Mouse (Mus musculus) heart, embryonic 11.5 days (tissue): ENCODE results near the gene Cadm3. TPM values are rescaled to one million over a fixed set of nuclear protein-coding genes. Genes with fewer than 3 reads are reported as not detected.

Source experiments
- ATAC-seq: fragments of 200-750 bp; cut with Nextera tagmentation; replicated peaks from 2 replicates; pipeline ENCODE4 v1.8.0; 2017; ENCODE audit warnings: moderate library complexity; ENCODE audit not compliant: insufficient number of reproducible peaks, low FRiP score, low TSS enrichment
- H3K27ac ChIP-seq: fragments of 300-500 bp; sonication (generic); 2 replicates; pipeline ENCODE4 v1.5.1; 2014; ENCODE audit warnings: mild to moderate bottlenecking, low read depth, low read length
- H3K27me3 ChIP-seq: fragments of 300-500 bp; sonication (generic); 2 replicates; pipeline ENCODE4 v1.6.1; 2014; ENCODE audit warnings: mild to moderate bottlenecking, low read length, mixed read lengths; ENCODE audit not compliant: control insufficient read depth, insufficient read depth
- H3K36me3 ChIP-seq: fragments of 300-500 bp; sonication (generic); 2 replicates; pipeline ENCODE4 v1.6.1; 2014; ENCODE audit warnings: mild to moderate bottlenecking, low read length, moderate library complexity, mixed read lengths; ENCODE audit not compliant: control insufficient read depth, insufficient read depth
- H3K4me1 ChIP-seq: fragments of 300-500 bp; sonication (generic); 2 replicates; pipeline ENCODE4 v1.6.1; 2014; ENCODE audit warnings: low read length; ENCODE audit not compliant: control insufficient read depth, insufficient read depth
- H3K4me2 ChIP-seq: fragments of 300-500 bp; sonication (generic); 2 replicates; pipeline ENCODE4 v1.6.1; 2014; ENCODE audit warnings: mild to moderate bottlenecking, moderate library complexity
- H3K4me3 ChIP-seq: fragments of 300-500 bp; sonication (generic); 2 replicates; pipeline ENCODE4 v1.5.1; 2014; ENCODE audit warnings: low read depth, low read length
- H3K9ac ChIP-seq: fragments of 300-500 bp; sonication (generic); 2 replicates; pipeline ENCODE4 v1.6.1; 2014; ENCODE audit warnings: mild to moderate bottlenecking, low read depth, low read length, moderate library complexity
- H3K9me3 ChIP-seq: fragments of 300-500 bp; sonication (generic); replicated peaks from 2 replicates; pipeline ENCODE4 v1.6.1; 2016; ENCODE audit warnings: low read length; ENCODE audit not compliant: control insufficient read depth
- WGBS: fragments of 180-500 bp; shearing (Covaris S2); extraction: QIAGEN DNeasy Blood & Tissue Kit; methylation state at CpG from one replicate; pipeline ENCODE4 v1.1.7; 2014; ENCODE audit not compliant: insufficient replicate concordance; 5-methylcytosine and 5-hydroxymethylcytosine counted together
- polyA plus RNA-seq: library from polyadenylated mRNA; unstranded; fragments of >200 nt; fragmentation: Nextera tagmentation; extraction: Ambion mirVana; gene quantifications from 2 replicates; pipeline ENCODE4 v1.2.1, GENCODE M21; 2014

Cadm3 gene
- polyA plus RNA-seq, 1 experiment from 2014 or later: 1.3 TPM

DNA sequence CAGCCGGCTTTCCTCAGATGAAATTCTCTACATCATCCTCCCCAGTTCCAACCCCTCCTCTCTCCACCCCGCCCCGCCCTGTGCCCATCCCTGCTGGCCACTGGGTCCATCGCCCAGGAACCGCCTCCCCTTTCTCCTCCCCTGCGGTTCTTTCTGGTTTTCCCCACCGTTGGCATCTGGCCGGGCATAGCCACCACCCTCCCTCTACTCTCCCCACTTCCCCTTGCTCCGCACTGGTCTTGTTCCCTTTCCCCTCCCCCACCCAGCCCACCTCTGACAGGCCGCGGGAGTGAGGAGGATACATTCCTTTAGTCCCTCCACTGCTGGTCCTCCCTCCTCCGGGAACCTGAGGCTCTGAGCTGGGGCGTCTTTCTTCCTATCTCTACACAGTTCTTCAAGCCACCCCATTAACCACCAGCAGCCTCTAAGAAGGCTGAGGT lies 1.5 kb downstream of the Cadm3 start:
- H3K4me3 ChIP-seq: peak overlapping the region; percentile 63; the same call in 1 of the 2 replicates
- peak overlapping the region; percentile 97 for H3K4me2 ChIP-seq
- H3K9ac ChIP-seq: no peak overlapping the region
- H3K27me3 ChIP-seq: peaks cover 48% of the 10 kb centered on the region
- no peaks in the 10 kb centered on the region for H3K9me3 ChIP-seq
- ATAC-seq: peak; percentile 25; the same call in 1 of the 2 replicates
- peaks cover 12% of the 10 kb centered on the region for H3K4me1 ChIP-seq
- 1% methylated on average over 12 of the region's 13 CpGs for WGBS
- H3K36me3 ChIP-seq: no peaks in the 10 kb centered on the region
- H3K27ac ChIP-seq: no peak overlapping the region

DNA sequence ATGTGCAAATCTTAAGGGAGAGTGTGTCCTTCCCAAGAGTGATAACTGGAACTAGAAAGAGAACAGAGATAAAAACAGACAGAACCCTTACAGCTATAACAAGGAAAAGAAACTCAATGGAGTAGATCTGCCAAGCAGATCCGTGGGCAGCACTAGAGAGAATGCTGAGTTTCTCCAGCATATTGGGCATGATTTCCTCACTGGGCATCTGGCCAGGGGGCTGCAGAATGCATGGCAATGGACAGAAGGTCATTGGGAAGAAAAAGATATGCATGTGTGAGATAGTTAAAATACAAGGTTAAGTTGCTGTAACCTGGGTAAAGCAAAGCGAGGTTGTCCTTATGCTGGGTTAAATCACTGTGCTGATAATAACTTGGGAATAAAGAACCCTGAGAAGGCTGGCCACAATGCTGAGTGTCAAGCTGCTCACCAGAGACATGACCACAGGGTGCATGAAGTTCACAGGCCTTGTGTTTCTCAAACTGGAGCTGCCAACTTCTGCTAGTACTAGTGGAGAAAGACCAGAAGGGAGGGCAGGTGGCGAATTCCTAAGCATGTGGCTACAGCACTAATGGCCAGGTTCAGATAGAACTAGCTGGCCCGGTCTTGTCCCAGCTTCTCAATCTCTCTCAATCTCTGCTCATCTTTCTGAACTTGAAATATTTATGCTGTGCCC lies 3.2 kb downstream of the Cadm3 start:
- H3K27ac ChIP-seq: no peak overlapping the region
- ATAC-seq: no peak
- H3K9ac ChIP-seq: no peak overlapping the region
- WGBS: 72% methylated on average over 4 of the region's 4 CpGs
- no peaks in the 10 kb centered on the region for H3K9me3 ChIP-seq
- peaks cover 12% of the 10 kb centered on the region for H3K4me1 ChIP-seq
- no peak overlapping the region for H3K4me3 ChIP-seq
- H3K27me3 ChIP-seq: peaks cover 39% of the 10 kb centered on the region
- H3K36me3 ChIP-seq: no peaks in the 10 kb centered on the region
- no peak overlapping the region for H3K4me2 ChIP-seq

DNA sequence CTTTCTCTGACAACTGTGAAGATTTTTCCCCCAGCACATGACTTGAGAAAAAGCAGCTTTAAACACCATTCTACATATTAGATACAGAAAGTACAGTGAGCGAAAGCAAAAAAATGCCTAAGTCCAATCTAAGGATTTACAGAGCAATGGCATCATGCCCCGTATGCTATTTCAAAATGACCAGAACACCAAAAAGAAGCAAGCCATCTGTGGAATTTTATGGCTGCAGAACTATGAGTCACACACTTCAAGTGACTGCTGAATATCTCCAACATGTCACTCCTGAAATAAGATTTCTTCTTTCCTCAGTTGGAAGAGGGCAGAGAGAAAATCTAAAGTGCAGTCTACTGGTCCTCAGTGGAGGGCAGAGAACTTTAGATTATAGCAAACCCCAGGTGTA lies 4.1 kb downstream of the Cadm3 start:
- Histone ChIP-seq H3K9me3 (no peaks in the 10 kb centered on the region), H3K9ac (no peak overlapping the region), H3K27ac (no peak overlapping the region), H3K4me2 (no peak overlapping the region), H3K36me3 (no peaks in the 10 kb centered on the region), H3K4me1 (peaks cover 12% of the 10 kb centered on the region), H3K27me3 (peaks cover 36% of the 10 kb centered on the region), H3K4me3 (no peak overlapping the region)
- ATAC-seq: no peak
- 84% methylated on average over 2 of the region's 2 CpGs for WGBS

DNA sequence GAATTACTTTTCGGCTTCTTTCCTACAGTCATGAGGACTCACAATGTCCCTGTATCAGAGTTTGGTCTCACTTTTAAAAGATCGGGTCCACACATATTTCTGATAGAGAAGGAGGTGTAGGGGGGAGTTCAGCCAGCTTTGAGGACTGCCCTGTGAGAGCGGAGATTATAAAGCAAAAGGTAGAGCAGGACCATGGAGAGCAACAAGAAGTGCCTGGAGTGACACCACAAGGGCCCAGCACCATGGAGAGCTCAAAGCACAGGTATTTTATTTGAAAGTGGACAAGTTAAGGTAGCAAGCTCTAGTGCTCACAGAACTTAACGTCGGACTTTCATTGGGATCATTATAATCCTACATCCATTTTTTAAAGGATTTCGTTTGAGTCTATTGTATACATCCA lies 5.8 kb downstream of the Cadm3 start:
- peaks cover 19% of the 10 kb centered on the region for H3K27me3 ChIP-seq
- H3K9ac ChIP-seq: no peak overlapping the region
- H3K9me3 ChIP-seq: no peaks in the 10 kb centered on the region
- H3K27ac ChIP-seq: no peak overlapping the region
- WGBS: 25% methylated on average over 6 of the region's 6 CpGs
- H3K36me3 ChIP-seq: no peaks in the 10 kb centered on the region
- peaks cover 4% of the 10 kb centered on the region; the same call in 1 of the 2 replicates for H3K4me1 ChIP-seq
- ATAC-seq: no peak
- no peak overlapping the region for H3K4me2 ChIP-seq
- H3K4me3 ChIP-seq: no peak overlapping the region

DNA sequence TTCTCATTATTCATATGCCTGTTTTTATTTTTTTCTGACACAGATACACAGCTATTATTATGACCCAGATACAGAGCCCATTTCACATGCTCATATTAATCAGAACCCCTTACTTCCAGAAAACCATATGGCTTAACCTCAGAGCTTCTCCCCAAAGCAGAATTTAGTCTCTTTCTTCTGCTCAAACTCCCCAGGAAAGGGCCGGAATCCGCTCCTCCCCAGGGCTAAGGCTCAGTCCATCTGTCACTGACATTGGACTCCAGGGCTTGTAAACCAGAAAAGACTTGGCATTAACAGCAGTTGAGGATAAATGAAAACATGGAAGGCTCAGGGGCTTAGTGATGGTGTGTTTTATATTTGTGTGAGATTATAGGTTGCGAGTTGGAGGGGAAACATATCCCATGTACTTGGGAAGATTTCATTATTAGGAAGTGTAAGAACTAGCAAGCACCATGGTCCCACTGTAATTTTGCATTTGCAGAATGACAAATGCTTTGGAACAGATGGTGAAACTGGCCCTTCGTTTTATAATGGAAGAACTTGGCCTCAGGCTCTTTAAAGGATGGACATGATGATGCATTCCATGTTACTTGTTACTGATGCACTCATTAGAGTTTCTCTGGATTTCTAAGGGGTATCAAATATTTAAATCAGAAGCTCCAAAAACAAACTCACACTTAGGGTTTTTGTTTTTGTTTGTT lies 7.8 kb downstream of the Cadm3 start:
- no peaks in the 10 kb centered on the region for H3K9me3 ChIP-seq
- no peak overlapping the region for H3K4me2 ChIP-seq
- no peak for ATAC-seq
- no peaks in the 10 kb centered on the region for H3K36me3 ChIP-seq
- peaks cover 4% of the 10 kb centered on the region; the same call in 1 of the 2 replicates for H3K27me3 ChIP-seq
- H3K4me3 ChIP-seq: no peak overlapping the region
- WGBS: 64% methylated on average over 4 of the region's 4 CpGs
- H3K9ac ChIP-seq: no peak overlapping the region
- no peaks in the 10 kb centered on the region; the same call in 1 of the 2 replicates for H3K4me1 ChIP-seq
- no peak overlapping the region for H3K27ac ChIP-seq

DNA sequence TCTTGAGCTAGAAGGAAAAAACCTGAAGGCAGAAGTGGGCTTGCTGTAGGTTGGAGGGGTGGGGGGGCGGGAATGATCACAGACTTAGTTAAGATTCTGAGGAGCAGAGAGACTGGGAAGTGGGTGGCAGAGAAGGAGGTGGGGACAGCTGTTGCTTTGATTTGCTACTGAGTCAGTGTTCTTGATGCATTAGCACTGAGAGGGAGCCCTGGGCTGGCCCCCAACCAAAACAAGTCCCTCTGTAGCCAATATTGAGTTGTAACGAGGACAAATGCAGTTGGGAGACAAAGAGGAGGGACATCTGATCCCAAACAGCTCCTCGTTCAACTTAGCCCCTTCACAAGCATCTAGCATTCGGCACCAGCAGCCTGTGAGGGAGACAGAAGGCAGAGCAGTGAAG lies 9.7 kb downstream of the Cadm3 start:
- Histone ChIP-seq H3K9ac (no peak overlapping the region), H3K27me3 (no peaks in the 10 kb centered on the region), H3K4me1 (no peaks in the 10 kb centered on the region; the same call in 1 of the 2 replicates), H3K9me3 (no peaks in the 10 kb centered on the region), H3K36me3 (no peaks in the 10 kb centered on the region), H3K4me2 (no peak overlapping the region), H3K4me3 (no peak overlapping the region), H3K27ac (no peak overlapping the region)
- ATAC-seq: no peak
- 39% methylated on average over 4 of the region's 4 CpGs for WGBS

DNA sequence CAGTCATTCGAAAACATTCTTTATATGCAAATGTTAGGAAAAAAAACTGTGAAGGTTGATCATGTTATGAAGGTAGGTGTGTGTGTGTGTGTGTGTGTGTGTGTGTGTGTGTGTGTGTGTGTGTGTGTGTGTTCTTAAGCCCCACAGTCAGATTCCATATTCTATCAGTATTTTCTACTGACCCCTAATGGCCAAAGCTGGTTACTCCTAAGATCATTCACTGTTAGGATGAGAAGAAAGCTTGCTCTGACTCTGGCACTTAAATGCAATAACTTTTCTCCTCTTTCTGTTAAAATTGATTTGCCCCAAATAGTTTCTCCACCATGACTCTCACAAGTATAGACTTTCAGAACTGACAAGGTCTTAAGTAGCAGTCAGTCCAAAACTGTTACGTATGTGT lies 10.8 kb downstream of the Cadm3 start:
- Histone ChIP-seq H3K27ac (no peak overlapping the region), H3K9me3 (no peaks in the 10 kb centered on the region), H3K4me3 (no peak overlapping the region), H3K4me1 (no peaks in the 10 kb centered on the region; the same call in 1 of the 2 replicates), H3K27me3 (no peaks in the 10 kb centered on the region), H3K36me3 (no peaks in the 10 kb centered on the region), H3K9ac (no peak overlapping the region), H3K4me2 (no peak overlapping the region)
- 72% methylated on average over 2 of the region's 2 CpGs for WGBS
- no peak for ATAC-seq

DNA sequence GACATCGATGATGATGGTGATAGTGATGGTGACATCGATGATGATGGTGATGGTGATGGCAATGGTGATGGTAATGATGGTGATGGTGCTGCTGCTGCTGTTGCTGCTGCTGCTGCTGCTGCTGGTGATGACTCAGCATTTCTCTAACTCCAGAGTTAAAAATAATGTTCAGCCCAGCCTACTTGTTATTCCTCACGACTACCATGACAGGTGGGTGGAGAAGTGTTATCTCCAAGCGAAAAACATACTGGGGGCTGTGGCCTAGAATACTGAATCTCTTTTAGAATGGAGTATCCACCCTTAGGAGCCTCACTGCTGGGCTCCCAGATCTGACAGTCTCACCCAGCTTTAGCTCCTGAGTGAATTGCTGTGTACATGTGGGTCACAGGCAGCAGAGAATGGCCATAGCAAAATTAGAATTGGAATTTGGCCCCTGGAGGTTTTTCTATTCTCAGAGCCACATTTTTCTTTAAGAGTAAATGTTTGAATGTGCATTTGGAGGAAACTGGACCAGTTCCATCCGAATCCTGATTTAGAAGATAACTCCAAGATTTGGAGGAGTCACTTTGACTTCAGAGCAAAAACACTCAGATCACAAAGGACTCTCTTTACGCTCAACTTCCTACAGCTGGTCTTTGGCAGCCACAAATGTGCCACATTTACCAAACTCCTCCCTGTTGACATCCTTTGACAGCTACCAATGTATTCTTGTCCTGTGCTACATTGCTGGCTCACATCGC lies 12.2 kb downstream of the Cadm3 start:
- Histone ChIP-seq H3K27ac (no peak overlapping the region), H3K4me1 (no peaks in the 10 kb centered on the region; the same call in 1 of the 2 replicates), H3K27me3 (no peaks in the 10 kb centered on the region), H3K4me3 (no peak overlapping the region), H3K4me2 (no peak overlapping the region), H3K36me3 (no peaks in the 10 kb centered on the region), H3K9me3 (no peaks in the 10 kb centered on the region), H3K9ac (no peak overlapping the region)
- peak; percentile 50; the same call in 1 of the 2 replicates for ATAC-seq
- 66% methylated on average over 7 of the region's 7 CpGs for WGBS
